In genomic region chr7:119023394-119023921, GRCm38 (mm10) we compare ENCODE assay signal across 9 mouse cellular contexts. TPM values are rescaled to one million over a fixed set of nuclear protein-coding genes. Genes with fewer than 3 reads are reported as not detected.
DNase-seq lines count a peak whose midpoint lies in the region; ATAC-seq and TF ChIP-seq lines count a peak whose summit lies in the region.
"Had no signal": no experiment of that assay in that cellular context is flagged by ENCODE, and none has a peak within 500 bp of the region (broad histone marks: within the 10 kb centered on the region; RNA-seq: fewer than 3 reads in every experiment).

No protein-coding gene starts in this region.

- ATAC-seq in frontal cortex, adult (ENCODE audit: low TSS enrichment), result peak; percentile 81
- ATAC-seq in kidney, embryonic 16.5 days (ENCODE audit: low FRiP score, low TSS enrichment), result peak; percentile 83
- no peak for ATAC-seq in limb, embryonic 14.5 days (ENCODE audit: low FRiP score, low read depth)
- ATAC-seq in erythroid progenitor cell, adult 5-6 weeks (replicated peaks; ENCODE audit: low FRiP score, poor library complexity, severe bottlenecking), result no peak

- TF ChIP-seq CTCF in cerebellum, adult 2 months (IDR thresholded peaks at IDR 0.05; ENCODE audit: borderline replicate concordance, insufficient read depth, low read depth, low read length), result peak; percentile 54; the same call in 1 of the 2 replicates

- no peak for TF ChIP-seq POLR2A in cerebellum, adult 2 months (IDR thresholded peaks at IDR 0.05; ENCODE audit: borderline replicate concordance, insufficient read depth, low read length)
- no peak for TF ChIP-seq POLR2A in limb, embryonic 14.5 days (IDR thresholded peaks at IDR 0.05; ENCODE audit: borderline replicate concordance, extremely low read depth, insufficient read depth, insufficient read length)

- H3K4me3 ChIP-seq in ES-E14 (ENCODE audit: insufficient read depth in 1 of 2, low read depth in 1 of 2, low read length in 2 of 2, poor library complexity in 1 of 2, severe bottlenecking in 1 of 2), result peak overlapping the region; percentile 10 to 57
- H3K4me3 ChIP-seq in cerebellum, adult 2 months (replicated peaks; ENCODE audit: insufficient read depth, low read depth, low read length), result no peak overlapping the region
- no peak overlapping the region for H3K4me3 ChIP-seq in kidney, embryonic 16.5 days (ENCODE audit: low read length)
- H3K4me3 ChIP-seq in limb, embryonic 14.5 days (replicated peaks; ENCODE audit: low read length), result no peak overlapping the region
- H3K4me3 ChIP-seq: heart, embryonic 15.5 days had no signal

- peak overlapping the region; percentile 36; the same call in 1 of the 2 replicates for H3K9ac ChIP-seq in ES-E14 (ENCODE audit: insufficient read depth, low read depth, low read length, poor library complexity, severe bottlenecking)
- H3K9ac ChIP-seq in kidney, embryonic 16.5 days (replicated peaks; ENCODE audit: low read length), result no peak overlapping the region
- no peak overlapping the region for H3K9ac ChIP-seq in limb, embryonic 14.5 days (ENCODE audit: low read depth, low read length, severe bottlenecking)
- H3K9ac ChIP-seq: heart, embryonic 15.5 days had no signal

- H3K36me3 ChIP-seq in ES-E14 (ENCODE audit: control insufficient read depth, insufficient read depth, low read length, poor library complexity, severe bottlenecking), result no peaks in the 10 kb centered on the region
- no peaks in the 10 kb centered on the region for H3K36me3 ChIP-seq in kidney, embryonic 16.5 days (ENCODE audit: insufficient read depth, low read length)
- no peaks in the 10 kb centered on the region for H3K36me3 ChIP-seq in limb, embryonic 14.5 days (ENCODE audit: control insufficient read depth, insufficient read depth, low read length)
- H3K36me3 ChIP-seq: heart, embryonic 15.5 days had no signal

- peak; percentile 63 for DNase-seq in 416B (ENCODE audit: low read depth)
- peak; percentile 80 for DNase-seq in ES-E14 (ENCODE audit: low read depth, low spot score)
- DNase-seq in cerebellum, adult 2 months, result peak; percentile 37 to 55
- peak; percentile 33 for DNase-seq in limb, embryonic 14.5 days (ENCODE audit: low spot score)
- DNase-seq in ovary, postnatal 36 days (ENCODE audit: low spot score), result peak; percentile 60

- H3K27ac ChIP-seq in ES-E14 (ENCODE audit: insufficient read depth, low read depth, low read length, poor library complexity, severe bottlenecking), result no peak overlapping the region
- no peak overlapping the region for H3K27ac ChIP-seq in cerebellum, adult 2 months (ENCODE audit: insufficient read depth, low read length)
- peak overlapping the region; percentile 35; the same call in 1 of the 2 replicates for H3K27ac ChIP-seq in kidney, embryonic 16.5 days (ENCODE audit: low read length)
- no peak overlapping the region for H3K27ac ChIP-seq in limb, embryonic 14.5 days (replicated peaks; ENCODE audit: low read depth, low read length)
- H3K27ac ChIP-seq: heart, embryonic 15.5 days had no signal

- in situ Hi-C loops in ES-E14 (cut with MboI; ENCODE audit: low sequenced_read_pairs in 2 of 2, unreplicated experiment in 2 of 2), result no loop called here

- H3K4me1 ChIP-seq in ES-E14 (ENCODE audit: control insufficient read depth in 2 of 2, insufficient read depth in 2 of 2, low read length in 2 of 2, poor library complexity in 1 of 2), result peaks cover 0 to 16% of the 10 kb centered on the region in 2 experiments; a peak in 2 of 4 replicates
- H3K4me1 ChIP-seq in cerebellum, adult 2 months (ENCODE audit: control insufficient read depth, insufficient read depth, low read length), result 0 out of 2 replicates have a peak, but pooled peaks cover 6% of the 10 kb centered on the region
- H3K4me1 ChIP-seq in kidney, embryonic 16.5 days (ENCODE audit: insufficient read depth, low read length), result no peaks in the 10 kb centered on the region
- H3K4me1 ChIP-seq in limb, embryonic 14.5 days (ENCODE audit: control insufficient read depth, insufficient read depth, low read length), result no peaks in the 10 kb centered on the region
- H3K4me1 ChIP-seq: heart, embryonic 15.5 days had no signal

- H3K4me2 ChIP-seq in kidney, embryonic 16.5 days (replicated peaks; ENCODE audit: low read depth, low read length), result 0 out of 2 replicates have a peak overlapping the region, but pooled peaks have one; percentile 3
- H3K4me2 ChIP-seq in limb, embryonic 14.5 days (replicated peaks; ENCODE audit: low read depth, low read length, severe bottlenecking), result no peak overlapping the region
- H3K4me2 ChIP-seq: heart, embryonic 15.5 days had no signal

- no peaks in the 10 kb centered on the region for H3K27me3 ChIP-seq in cerebellum, adult 2 months (ENCODE audit: control insufficient read depth, insufficient read depth, low read length)
- H3K27me3 ChIP-seq in kidney, embryonic 16.5 days (ENCODE audit: insufficient read depth, low read length), result no peaks in the 10 kb centered on the region
- no peaks in the 10 kb centered on the region for H3K27me3 ChIP-seq in limb, embryonic 14.5 days (ENCODE audit: control insufficient read depth, insufficient read depth, low read length)

- WGBS in cerebellum, adult 2 months, result 32% methylated on average over 17 of the region's 17 CpGs
- WGBS in kidney, embryonic 16.5 days, result 29% methylated on average over 17 of the region's 17 CpGs
- 25% methylated on average over 17 of the region's 17 CpGs for WGBS in limb, embryonic 14.5 days

- no peaks in the 10 kb centered on the region for H3K9me3 ChIP-seq in ES-E14 (ENCODE audit: control insufficient read depth, insufficient read depth, low read depth, low read length)
- H3K9me3 ChIP-seq in kidney, embryonic 16.5 days (ENCODE audit: low read length), result no peaks in the 10 kb centered on the region
- H3K9me3 ChIP-seq in limb, embryonic 14.5 days (ENCODE audit: control insufficient read depth, low read length), result no peaks in the 10 kb centered on the region
- H3K9me3 ChIP-seq: heart, embryonic 15.5 days had no signal

TF ChIP-seq in ES-E14, 5 proteins besides CTCF, POLR2A, EP300 and RAD21:
- TF ChIP-seq MAFK (IDR thresholded peaks at IDR 0.05; ENCODE audit: insufficient read depth, low read depth, low read length), result no peak
- TF ChIP-seq ZC3H11A (IDR thresholded peaks at IDR 0.05; ENCODE audit: borderline replicate concordance, low read depth, low read length), result peak; percentile 76
- peak; percentile 44; the same call in 1 of the 2 replicates for TF ChIP-seq HCFC1 (IDR thresholded peaks at IDR 0.05; ENCODE audit: borderline replicate concordance, insufficient read depth, low read length)
- no peak for TF ChIP-seq CHD2 (IDR thresholded peaks at IDR 0.05; ENCODE audit: low read depth, low read length)
- TF ChIP-seq ZNF384 (IDR thresholded peaks at IDR 0.05; ENCODE audit: low read depth, low read length), result no peak
TF ChIP-seq in ES-E14: peak in this region for 2.

RNA-seq across cellular contexts. Expression of gene Gprc5b, which starts 28.4 kb away (rescaled TPM):
- 7.3 and 22.3 TPM in 2 replicates for total RNA-seq in ES-E14 (2012; rRNA removed)
- 339 and 347 TPM in 2 replicates for polyA plus RNA-seq in cerebellum, adult 2 months (2012; rRNA removed)
- polyA plus RNA-seq in kidney, embryonic 16.5 days (2015; fragmentation: Nextera tagmentation; extraction: Ambion mirVana), result 5.4 and 7.0 TPM in 2 replicates
- 24.9 and 34.7 TPM in 2 replicates for polyA plus RNA-seq in limb, embryonic 14.5 days (2012; rRNA removed)
- 14.0 and 15.0 TPM in 2 replicates for polyA plus RNA-seq in limb, embryonic 14.5 days (2014; fragmentation: Nextera tagmentation; extraction: Ambion mirVana)
- total RNA-seq in erythroid progenitor cell, adult 5-6 weeks (2015; ENCODE audit: low replicate concordance), result not detected in 2 replicates
- total RNA-seq in erythroid progenitor cell, adult 5-6 weeks (2017; ENCODE audit: low replicate concordance), result 0.08 TPM in 1 of 2 replicates, not detected in the other

Comparison
In these comparisons a context has a peak if more than half of its experiments do, and no peak if none do; other contexts are left out.
1. H3K4me3 ChIP-seq: peak in ES-E14 (2 of 2); none in cerebellum, adult 2 months (single experiment), kidney, embryonic 16.5 days (single experiment) and limb, embryonic 14.5 days (single experiment).
2. ATAC-seq: peak in frontal cortex, adult (single experiment) and kidney, embryonic 16.5 days (single experiment); none in limb, embryonic 14.5 days (single experiment) and erythroid progenitor cell, adult 5-6 weeks (single experiment).
3. Peak in every context shown above with its lines, with median percentiles within 50 percentile points of each other: DNase-seq.